Mouse (Mus musculus): ENCODE data around the gene Zfp941. TPM values are rescaled to one million over a fixed set of nuclear protein-coding genes. Genes with fewer than 3 reads are reported as not detected.

Zfp941 gene
- polyA plus RNA-seq, 1 experiment from 2014 or later: 1.00 TPM

- Histone ChIP-seq H3K36me3 (peaks cover 37% of the 10 kb centered on the region), H3K4me3 (no peak overlapping the region), H3K27ac (no peak overlapping the region), H3K9ac (no peak overlapping the region), H3K9me3 (no peaks in the 10 kb centered on the region), H3K27me3 (no peaks in the 10 kb centered on the region), H3K4me1 (peaks cover 18% of the 10 kb centered on the region), H3K4me2 (no peak overlapping the region)
- WGBS: 82% methylated on average over 9 of the region's 9 CpGs
- ATAC-seq (ENCODE audit: insufficient number of reproducible peaks, low FRiP score, low TSS enrichment, low read depth): no peak
These were observed 31.4 kb upstream of the Zfp941 start for GRCm38 (mm10) chr7:140853386-140853785.

- Histone ChIP-seq H3K4me2 (no peak overlapping the region), H3K27ac (no peak overlapping the region), H3K4me1 (peaks cover 18% of the 10 kb centered on the region), H3K36me3 (peaks cover 37% of the 10 kb centered on the region), H3K9ac (no peak overlapping the region), H3K4me3 (no peak overlapping the region), H3K27me3 (no peaks in the 10 kb centered on the region), H3K9me3 (no peaks in the 10 kb centered on the region)
- 98% methylated on average over 4 of the region's 4 CpGs for WGBS
- ATAC-seq (ENCODE audit: insufficient number of reproducible peaks, low FRiP score, low TSS enrichment, low read depth): no peak
These were observed 29.9 kb upstream of the Zfp941 start for GRCm38 (mm10) chr7:140851916-140852315.

GRCm38 (mm10) chr7:140848591-140848990 lies 26.6 kb upstream of the Zfp941 start:
- H3K27ac ChIP-seq: no peak overlapping the region
- no peak overlapping the region for H3K9ac ChIP-seq
- H3K9me3 ChIP-seq: no peaks in the 10 kb centered on the region
- no peak for ATAC-seq (ENCODE audit: insufficient number of reproducible peaks, low FRiP score, low TSS enrichment, low read depth)
- H3K36me3 ChIP-seq: peaks cover 23% of the 10 kb centered on the region
- peaks cover 14% of the 10 kb centered on the region; the same call in 1 of the 2 replicates for H3K27me3 ChIP-seq
- no peak overlapping the region for H3K4me3 ChIP-seq
- H3K4me1 ChIP-seq: peaks cover 11% of the 10 kb centered on the region; the same call in 1 of the 2 replicates
- WGBS: 88% methylated on average over 10 of the region's 10 CpGs
- H3K4me2 ChIP-seq: no peak overlapping the region

- no peak within 1 kb of the TSS for H3K4me3 ChIP-seq
- no peak for ATAC-seq (ENCODE audit: insufficient number of reproducible peaks, low FRiP score, low TSS enrichment, low read depth)
- no peaks in the 10 kb centered on the region for H3K9me3 ChIP-seq
- peaks cover 17% of the 10 kb centered on the region for H3K36me3 ChIP-seq
- WGBS: 59% methylated on average over 11 of the region's 11 CpGs
- 0 out of 2 replicates have a peak within 1 kb of the TSS, but pooled peaks have one; percentile 15 for H3K9ac ChIP-seq
- H3K4me1 ChIP-seq: peaks cover 11% of the 10 kb centered on the region; the same call in 1 of the 2 replicates
- no peak within 1 kb of the TSS for H3K27ac ChIP-seq
- no peak within 1 kb of the TSS for H3K4me2 ChIP-seq
- peaks cover 18% of the 10 kb centered on the region for H3K27me3 ChIP-seq
These were observed 26.0 kb upstream of the Zfp941 start, which contains the start of gene Odf3 for GRCm38 (mm10) chr7:140847755-140848580. Odf3 (plus strand) TSS chr7:140847805.

- no peak overlapping the region for H3K4me2 ChIP-seq
- H3K36me3 ChIP-seq: peaks cover 4% of the 10 kb centered on the region
- H3K9ac ChIP-seq: no peak overlapping the region
- H3K27me3 ChIP-seq: peaks cover 28% of the 10 kb centered on the region
- ATAC-seq (ENCODE audit: insufficient number of reproducible peaks, low FRiP score, low TSS enrichment, low read depth): no peak
- H3K9me3 ChIP-seq: no peaks in the 10 kb centered on the region
- peaks cover 11% of the 10 kb centered on the region; the same call in 1 of the 2 replicates for H3K4me1 ChIP-seq
- 82% methylated on average over 10 of the region's 10 CpGs for WGBS
- no peak overlapping the region for H3K27ac ChIP-seq
- H3K4me3 ChIP-seq: no peak overlapping the region
These were observed 24.7 kb upstream of the Zfp941 start for GRCm38 (mm10) chr7:140846676-140847075.

GRCm38 (mm10) chr7:140845683-140846082 lies 23.7 kb upstream of the Zfp941 start:
- H3K27me3 ChIP-seq: peaks cover 30% of the 10 kb centered on the region
- peaks cover 11% of the 10 kb centered on the region; the same call in 1 of the 2 replicates for H3K4me1 ChIP-seq
- 42% methylated on average over 4 of the region's 4 CpGs for WGBS
- no peak overlapping the region for H3K4me3 ChIP-seq
- no peaks in the 10 kb centered on the region for H3K36me3 ChIP-seq
- ATAC-seq (ENCODE audit: insufficient number of reproducible peaks, low FRiP score, low TSS enrichment, low read depth): no peak
- no peak overlapping the region for H3K27ac ChIP-seq
- no peaks in the 10 kb centered on the region for H3K9me3 ChIP-seq
- no peak overlapping the region for H3K4me2 ChIP-seq
- H3K9ac ChIP-seq: no peak overlapping the region

GRCm38 (mm10) chr7:140844905-140845665 lies 23.1 kb upstream of the Zfp941 start, which contains the start of gene Scgb1c1:
Scgb1c1 (plus strand) TSS chr7:140845547.
- H3K27me3 ChIP-seq: peaks cover 30% of the 10 kb centered on the region
- H3K4me2 ChIP-seq: no peak within 1 kb of the TSS
- H3K9me3 ChIP-seq: no peaks in the 10 kb centered on the region
- ATAC-seq (ENCODE audit: insufficient number of reproducible peaks, low FRiP score, low TSS enrichment, low read depth): peak; percentile 46
- no peak within 1 kb of the TSS for H3K27ac ChIP-seq
- no peak within 1 kb of the TSS for H3K9ac ChIP-seq
- no peak within 1 kb of the TSS for H3K4me3 ChIP-seq
- H3K36me3 ChIP-seq: no peaks in the 10 kb centered on the region
- peaks cover 11% of the 10 kb centered on the region; the same call in 1 of the 2 replicates for H3K4me1 ChIP-seq
- 27% methylated on average over 14 of the region's 14 CpGs for WGBS

- H3K9ac ChIP-seq: no peak overlapping the region
These were observed 21.8 kb upstream of the Zfp941 start for GRCm38 (mm10) chr7:140843806-140844205.

GRCm38 (mm10) chr7:140840750-140841735 lies 19.1 kb upstream of the Zfp941 start:
- H3K36me3 ChIP-seq: no peaks in the 10 kb centered on the region
- H3K4me1 ChIP-seq: 0 out of 2 replicates have a peak, but pooled peaks cover 4% of the 10 kb centered on the region
- no peaks in the 10 kb centered on the region for H3K9me3 ChIP-seq
- no peak overlapping the region for H3K27ac ChIP-seq
- H3K9ac ChIP-seq: no peak overlapping the region
- H3K4me2 ChIP-seq: no peak overlapping the region
- H3K27me3 ChIP-seq: peaks cover 24% of the 10 kb centered on the region
- H3K4me3 ChIP-seq: no peak overlapping the region
- WGBS: 34% methylated on average over 19 of the region's 19 CpGs
- no peak for ATAC-seq (ENCODE audit: insufficient number of reproducible peaks, low FRiP score, low TSS enrichment, low read depth)

More at GRCm38 (mm10) chr7:140843806-140844205, 21.8 kb upstream of the Zfp941 start:
- Histone ChIP-seq H3K4me2 (no peak overlapping the region), H3K36me3 (no peaks in the 10 kb centered on the region), H3K27ac (no peak overlapping the region), H3K9me3 (no peaks in the 10 kb centered on the region), H3K4me3 (no peak overlapping the region), H3K4me1 (peaks cover 11% of the 10 kb centered on the region; the same call in 1 of the 2 replicates), H3K27me3 (peaks cover 30% of the 10 kb centered on the region)
- ATAC-seq (ENCODE audit: insufficient number of reproducible peaks, low FRiP score, low TSS enrichment, low read depth): no peak
- 75% methylated on average over 7 of the region's 7 CpGs for whole genome bisulfite sequencing

GRCm38 (mm10) chr7:140839556-140839955 lies 17.6 kb upstream of the Zfp941 start:
- Histone ChIP-seq H3K36me3 (no peaks in the 10 kb centered on the region), H3K4me1 (no peaks in the 10 kb centered on the region), H3K9me3 (no peaks in the 10 kb centered on the region), H3K4me3 (no peak overlapping the region), H3K9ac (no peak overlapping the region), H3K27me3 (peaks cover 29% of the 10 kb centered on the region), H3K27ac (no peak overlapping the region), H3K4me2 (no peak overlapping the region)
- WGBS: 48% methylated on average over 5 of the region's 5 CpGs
- no peak for ATAC-seq (ENCODE audit: insufficient number of reproducible peaks, low FRiP score, low TSS enrichment, low read depth)

Data from limb, embryonic 15.5 days (tissue).